Mouse (Mus musculus) urinary bladder, adult 2 months (tissue): ENCODE measurements at regions not wholly inside any gene's neighbourhood (a gene's known extent, or its start where the extent isn't known, plus 50 kb on each side); places are given as distances from the start of the nearest gene placed in this dataset.

Experiments
- DNase-seq: peaks from one replicate; pipeline ENCODE4 v3.0.0; 2022; ENCODE audit warnings: low spot score

DNA sequence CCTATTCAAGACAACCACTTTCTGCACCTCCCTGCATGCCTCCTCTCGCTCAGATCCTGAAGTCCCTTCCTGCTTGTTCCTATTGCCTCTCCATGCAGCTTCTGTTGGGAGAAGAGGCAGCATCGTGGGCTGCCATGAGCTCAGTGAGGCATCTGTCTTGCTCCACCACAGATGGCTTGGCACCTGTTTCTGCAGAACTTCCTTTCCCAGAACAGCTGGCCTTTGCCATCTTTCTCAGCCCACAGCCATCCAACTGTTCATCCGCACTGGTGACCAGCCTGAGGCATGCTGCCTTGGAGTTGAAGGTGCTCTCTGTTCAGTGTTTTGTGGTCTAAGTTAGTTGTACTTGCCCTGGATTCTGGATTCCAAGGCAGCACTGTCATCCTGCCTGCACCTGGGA, 312.5 kb downstream of the Cmpk2 start:
- DNase-seq = no peak

DNA sequence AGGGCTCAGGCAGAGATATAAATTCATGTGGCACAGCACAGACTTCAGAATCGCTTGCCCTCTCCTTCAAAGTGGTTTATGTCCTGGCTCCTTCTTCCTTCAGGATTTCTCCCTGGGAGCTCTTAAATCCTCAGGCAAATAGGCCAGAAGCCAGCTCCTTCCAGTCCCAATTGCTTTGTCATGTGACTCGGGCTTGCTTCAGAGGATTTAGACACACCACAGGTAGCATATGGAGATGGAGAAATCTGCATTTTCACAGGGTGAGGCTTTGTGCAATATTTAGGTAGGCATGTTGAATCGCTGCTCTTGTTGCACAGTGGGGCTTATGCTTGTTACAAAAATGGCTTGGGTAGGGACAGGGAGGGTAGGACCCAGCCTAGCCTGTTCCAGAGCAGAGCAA, 309.8 kb downstream of the Cmpk2 start:
- DNase-seq = no peak

DNA sequence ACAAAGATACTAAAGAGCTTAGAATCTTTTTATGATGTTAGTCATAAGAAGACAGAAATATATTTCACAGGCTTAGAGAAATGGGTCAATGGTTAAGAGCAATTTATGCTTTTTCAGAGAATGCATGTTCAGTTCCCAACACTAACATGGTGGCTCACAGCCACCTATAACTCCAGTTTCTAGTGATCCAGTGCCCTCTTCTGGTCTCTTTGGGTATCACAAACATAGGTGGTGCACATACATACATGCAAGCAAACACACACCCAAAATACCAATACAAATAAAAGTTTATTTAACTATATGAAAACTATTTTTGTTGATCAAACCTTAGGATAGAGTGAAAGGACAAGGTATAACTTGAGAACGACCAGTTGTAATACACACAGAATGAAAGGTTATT, 308.0 kb downstream of the Cmpk2 start:
- DNase-seq = no peak

DNA sequence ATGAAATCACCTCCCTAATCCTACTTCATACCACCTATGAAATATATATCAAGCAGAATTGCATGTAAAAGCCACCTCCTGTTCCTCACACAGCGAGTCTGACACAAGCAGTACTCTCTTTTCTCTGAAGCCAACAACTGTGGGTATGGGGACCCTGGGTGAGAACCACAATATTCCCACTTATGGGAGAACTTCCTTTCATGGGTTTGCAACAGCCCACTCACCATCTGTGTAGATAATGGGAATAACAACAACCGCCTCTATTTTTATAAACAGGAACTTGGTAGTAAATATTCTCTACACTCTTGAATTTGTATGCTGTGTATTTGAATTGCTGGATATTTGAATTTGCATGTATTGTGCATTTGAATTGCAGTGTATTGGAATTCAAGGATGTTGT, 305.0 kb downstream of the Cmpk2 start:
- no peak for DNase-seq

DNA sequence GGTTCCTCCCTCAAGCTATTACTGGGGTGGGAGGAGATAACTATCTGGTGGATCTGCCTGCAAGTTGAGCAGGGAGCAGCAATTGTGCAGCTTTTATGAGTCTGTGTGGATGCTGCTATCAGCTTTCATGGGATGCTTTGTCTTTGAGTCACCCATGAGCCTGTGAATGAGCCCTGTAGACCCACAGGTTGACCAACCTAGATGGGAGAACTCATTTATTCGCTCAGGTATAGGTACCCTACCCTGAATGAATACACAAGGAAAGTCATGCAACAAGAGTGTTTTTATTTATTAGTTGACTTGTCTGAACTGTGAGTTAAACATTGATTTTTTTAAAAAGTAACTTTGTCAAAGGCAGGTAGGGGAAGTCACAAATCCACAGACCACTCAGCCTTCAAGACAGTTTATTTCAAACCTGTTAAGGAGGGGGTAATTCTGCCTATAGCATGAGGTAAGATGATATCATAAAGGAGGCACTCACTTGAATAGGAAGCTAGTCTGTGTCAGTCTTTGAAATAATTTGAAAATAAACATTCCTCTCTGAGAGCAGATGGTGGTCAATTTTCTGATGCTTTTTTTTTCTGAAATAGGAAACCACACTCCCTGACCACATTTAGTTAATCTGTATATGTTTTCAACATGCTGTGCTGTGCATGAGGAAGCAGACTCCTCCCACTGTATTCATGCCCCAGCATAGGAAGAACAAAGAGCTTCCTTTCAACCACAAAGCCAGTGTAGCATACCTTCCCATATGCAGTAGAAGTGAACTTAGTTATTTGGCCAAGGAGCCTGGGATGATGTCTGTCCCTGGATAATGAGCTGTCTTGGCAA, 302.0 kb downstream of the Cmpk2 start:
- no peak for DNase-seq

DNA sequence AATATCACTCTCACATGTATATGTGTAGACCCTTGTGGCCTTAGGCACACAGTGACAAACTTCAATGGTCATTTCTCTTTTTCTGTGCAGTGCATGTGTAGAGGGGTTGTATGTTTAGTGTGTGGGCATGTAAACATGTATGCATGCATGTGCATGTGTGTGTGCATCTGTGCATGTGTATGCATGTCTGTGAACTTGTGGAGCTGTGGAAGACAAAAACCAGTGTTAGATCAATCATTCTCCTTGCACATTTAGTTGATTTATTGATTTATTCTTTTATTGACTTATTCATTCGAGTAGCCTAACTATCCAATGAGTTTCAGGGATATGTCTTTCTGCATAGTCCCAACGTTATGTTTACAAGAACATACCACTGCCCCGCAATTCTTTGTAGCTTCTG, 298.5 kb downstream of the Cmpk2 start:
- no peak for DNase-seq

DNA sequence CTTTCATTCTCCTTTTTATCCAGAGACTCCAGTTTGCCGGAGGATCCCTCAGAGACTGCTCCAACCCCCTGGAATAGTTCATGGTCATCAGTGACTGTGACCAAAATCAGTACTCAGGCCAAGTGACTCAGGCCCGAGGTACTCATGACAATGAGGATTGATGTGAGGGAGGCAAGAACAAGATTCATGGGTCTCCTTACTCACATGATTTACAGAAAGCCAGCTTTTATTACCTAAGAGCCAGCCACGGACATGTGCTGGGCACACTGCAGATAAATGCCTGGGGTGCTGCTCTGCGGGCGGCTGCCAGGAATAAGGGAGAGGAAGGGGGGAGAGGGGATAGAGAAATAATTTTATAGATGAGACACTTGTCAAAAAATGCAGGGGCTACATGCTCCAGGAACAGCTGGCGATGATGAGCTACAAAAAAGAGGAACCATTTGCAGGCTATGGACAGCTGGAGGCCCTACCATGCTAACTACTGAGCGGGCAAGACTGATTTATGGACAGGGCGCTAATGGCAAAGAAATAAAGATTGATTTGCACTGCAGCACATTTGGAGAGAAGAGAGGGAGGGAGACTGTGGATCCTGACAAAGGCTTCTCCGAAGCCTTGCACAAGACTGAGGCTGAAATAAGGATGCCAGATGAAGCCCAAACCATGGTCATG, 289.8 kb downstream of the Cmpk2 start:
- no peak for DNase-seq

DNA sequence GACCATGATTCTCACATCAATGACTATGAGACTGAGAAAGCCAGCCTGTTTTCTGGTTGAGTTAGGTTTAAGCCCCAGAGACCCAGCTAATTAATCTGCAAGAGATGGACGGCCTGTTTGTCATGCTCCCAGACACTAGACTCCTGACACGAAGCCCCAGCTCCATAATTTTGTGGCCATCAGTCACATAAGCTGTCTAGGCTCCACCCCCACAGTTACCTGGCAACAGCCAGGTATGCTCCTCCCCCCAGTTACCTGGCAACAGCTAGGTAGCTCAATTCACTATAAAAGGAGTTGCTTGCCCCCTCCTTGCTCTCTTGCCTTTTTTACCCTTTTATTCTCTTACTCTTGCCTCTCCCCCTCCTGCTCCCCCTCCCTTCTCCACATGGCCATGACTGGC, 287.3 kb downstream of the Cmpk2 start:
- no peak for DNase-seq

DNA sequence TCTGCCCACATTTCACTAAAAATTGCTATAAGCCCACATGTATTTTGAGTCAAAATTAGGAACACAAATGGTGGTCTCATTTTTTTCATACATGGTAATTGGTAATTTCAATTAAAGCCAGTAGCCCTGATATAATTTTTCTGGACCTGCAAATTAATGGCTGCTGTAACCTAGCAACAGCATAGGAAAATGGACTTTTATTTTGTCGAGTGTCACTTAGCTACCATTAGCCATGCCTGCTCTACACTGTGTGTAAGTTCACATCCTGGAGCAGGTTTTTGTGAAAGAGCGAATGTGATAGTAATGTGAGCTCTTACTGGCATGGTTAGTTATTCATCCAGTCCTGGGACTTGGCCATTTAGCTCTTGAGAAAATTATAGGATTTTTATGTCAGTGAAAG, 285.6 kb downstream of the Cmpk2 start:
- DNase-seq = no peak

DNA sequence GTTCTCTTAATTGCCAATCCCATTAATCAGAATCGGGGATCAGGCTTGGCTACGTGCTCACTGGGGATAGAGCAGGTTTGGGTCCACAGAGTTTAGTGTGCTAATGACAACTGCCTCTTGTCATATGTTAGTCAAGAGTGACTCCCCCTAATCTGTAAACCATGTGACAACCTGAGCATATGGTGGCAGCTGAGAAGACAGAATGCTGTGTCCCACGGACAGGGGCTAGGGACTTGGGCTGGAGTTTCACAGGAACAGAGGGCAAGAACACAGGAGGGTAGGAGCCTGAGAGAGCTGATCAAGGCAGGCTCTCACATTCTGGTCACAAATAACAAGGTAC, 265.5 kb downstream of the Cmpk2 start:
- DNase-seq = no peak

DNA sequence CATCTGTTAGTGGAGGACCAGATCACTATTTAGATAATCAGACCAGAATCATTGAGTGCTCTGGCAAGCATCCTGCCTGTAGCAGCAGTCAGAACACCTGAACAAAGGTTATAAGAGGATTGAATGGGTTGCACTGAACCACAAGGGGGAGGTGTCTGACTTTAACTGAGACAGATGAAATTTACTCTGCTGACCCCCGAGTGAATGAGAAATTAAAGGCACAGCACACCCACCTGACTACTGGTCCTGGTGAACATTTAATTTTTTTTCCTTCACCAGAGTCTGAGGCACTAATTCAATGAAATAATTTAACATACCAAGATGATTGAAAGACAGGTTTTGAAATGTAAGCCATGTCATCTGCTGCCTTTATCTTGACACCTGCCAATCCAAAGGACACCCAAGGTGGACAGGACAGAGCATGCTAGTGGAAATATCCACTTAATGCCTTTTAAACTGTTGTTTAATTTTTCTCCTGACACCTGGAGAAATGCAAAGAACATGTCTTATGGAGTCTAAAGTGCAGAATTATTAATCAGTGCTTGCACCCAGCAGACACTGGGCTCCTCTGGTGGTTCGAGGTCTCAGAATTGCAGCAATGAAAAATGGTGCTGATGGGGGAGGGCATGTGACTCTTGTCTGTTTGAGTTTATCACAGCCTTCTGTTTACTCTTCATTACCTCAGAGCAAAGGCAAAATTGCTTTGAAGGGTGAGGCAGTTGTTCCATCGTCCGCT, 265.0 kb downstream of the Cmpk2 start:
- no peak for DNase-seq

DNA sequence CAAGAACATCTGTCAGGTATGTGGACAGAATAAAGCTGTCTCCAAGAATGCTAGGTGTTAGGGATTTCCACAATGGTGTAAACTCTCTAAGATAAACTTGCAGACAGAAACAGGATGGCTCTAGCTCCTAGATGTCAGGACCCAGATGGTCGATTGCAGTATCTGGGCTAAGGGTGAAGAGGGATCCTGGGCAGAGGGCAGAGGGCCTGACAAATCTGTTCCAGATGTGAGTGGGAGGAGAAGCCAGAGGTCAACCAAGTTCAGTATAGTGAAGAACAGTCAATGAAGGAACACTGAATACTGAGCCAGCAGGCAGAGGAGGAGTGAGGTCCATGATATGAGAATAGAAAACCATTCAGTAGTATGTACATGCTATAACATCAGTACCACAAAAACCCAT, 254.4 kb downstream of the Cmpk2 start:
- no peak for DNase-seq

DNA sequence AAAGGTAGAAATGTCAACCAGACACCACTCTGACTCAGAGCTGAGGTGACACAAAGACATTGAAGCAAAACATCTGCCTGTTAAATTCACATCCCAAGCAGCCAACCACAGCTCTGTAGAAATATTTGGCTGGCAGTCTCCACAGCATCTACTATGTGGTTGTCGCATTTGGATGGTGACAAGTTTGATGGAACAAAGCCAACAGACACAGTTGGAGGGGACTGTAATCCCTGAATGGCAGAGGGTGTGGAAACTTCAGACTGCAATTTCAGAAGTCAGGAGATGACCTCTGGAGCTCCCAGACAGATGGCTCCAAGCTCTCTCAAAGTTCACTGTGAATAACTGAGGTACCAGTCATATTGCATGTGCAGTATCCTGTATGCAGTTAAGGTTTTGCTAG, 229.8 kb downstream of the Cmpk2 start:
- DNase-seq = no peak

DNA sequence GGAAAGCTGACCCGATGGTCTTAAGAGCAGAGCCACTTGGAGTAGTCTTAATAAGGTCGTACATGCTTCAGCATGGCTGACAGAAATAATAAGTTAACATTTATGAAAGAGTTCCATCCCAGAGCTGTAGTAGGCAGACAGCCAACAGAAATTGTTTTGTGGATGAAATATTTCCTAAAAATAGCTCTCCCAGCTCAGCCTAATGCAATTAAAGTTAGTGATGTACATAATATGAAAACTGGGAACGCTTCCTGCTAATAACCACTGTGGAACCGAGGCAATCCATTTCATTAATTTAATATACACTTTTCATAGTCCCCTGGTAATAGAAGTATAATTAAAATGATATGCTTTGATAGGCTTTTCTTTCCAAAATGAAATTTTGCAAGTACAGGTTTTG, 219.0 kb downstream of the Cmpk2 start:
- no peak for DNase-seq

DNA sequence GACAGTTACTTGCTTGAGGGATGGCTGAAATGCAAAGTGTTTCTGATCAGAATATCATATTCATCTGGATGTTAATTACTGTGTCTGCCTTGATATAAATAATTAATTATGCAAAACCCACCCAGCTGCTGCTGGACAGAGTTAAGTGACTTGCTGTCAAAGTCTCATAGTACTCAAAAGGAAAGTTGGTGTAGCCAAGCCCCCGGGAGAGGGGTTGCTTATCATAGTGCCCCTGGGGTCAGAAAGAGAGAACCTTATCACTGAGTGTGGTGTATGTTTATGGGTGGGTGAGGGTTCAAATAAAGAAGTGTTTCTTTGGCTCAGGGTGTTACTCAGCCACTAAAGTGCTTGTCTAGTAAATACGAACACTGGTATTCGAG, 211.6 kb downstream of the Cmpk2 start:
- DNase-seq = no peak

DNA sequence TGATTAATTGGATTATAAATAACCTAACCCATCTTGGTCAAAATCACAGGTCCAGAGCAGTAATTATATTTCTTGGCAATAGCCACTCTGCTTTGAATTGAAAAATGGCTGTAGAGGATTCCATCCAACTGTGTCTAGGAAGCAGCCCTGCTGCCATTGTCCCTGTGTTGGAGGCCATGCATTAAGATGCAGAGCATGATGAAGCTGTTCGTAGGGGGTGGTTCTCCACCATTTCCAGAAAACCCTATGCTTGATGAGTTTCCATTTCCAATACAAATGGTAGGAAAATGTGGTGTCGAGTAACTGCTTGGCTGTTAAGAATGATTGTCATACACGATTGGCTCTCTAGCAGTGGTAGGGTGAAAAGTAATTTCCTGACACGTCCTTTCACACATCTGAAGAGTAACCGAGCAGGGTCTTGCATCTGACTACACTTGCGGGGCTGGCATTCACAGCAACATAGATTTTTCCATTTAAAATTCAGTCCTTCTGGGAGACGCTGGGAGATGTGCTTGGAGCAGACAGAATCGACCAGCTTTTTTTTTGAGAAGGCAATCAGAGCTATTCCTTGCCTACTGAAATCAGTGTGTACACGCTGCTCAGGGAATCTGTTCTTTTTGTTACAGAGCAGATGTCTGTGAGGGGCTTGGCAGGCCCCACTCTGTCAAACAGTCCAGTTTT, 211.0 kb downstream of the Cmpk2 start:
- no peak for DNase-seq

DNA sequence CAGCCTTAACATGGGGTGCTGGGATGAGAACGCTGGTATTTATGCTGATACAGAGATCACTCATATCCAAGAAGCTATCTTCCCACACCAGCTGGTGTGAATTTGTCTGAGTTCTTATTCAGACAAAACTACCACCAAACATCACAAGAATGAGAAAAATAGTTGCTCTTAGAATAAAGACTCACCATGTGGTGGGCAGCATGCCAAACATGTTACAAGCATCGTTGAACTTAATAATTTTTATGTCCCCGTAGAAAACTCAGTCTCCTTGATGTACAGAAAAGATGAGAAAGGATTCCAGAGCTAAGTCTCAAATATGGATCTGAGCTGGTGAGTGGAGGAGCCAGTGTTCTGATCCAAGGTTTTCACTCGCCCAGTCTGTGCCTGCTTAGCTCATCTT, 196.5 kb downstream of the Cmpk2 start:
- no peak for DNase-seq

DNA sequence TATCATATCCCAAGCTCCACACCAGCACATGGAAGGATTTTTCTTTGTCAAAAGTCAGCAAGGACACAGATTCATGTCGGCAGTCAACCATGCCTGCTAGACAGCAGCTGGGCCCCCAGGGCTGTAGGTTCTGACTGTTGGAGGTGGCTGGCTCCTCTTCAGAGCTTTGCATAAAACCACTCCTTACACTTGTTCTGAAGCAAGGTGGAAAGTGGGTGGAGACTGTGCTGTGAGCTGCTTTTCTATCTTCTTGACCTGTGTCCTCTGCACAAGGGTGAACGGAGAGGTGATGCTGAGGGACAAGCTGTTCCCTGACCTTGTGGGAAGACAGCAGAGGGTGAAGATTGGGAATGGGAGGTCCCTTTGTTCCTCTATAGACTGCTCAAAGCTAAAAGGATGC, 185.2 kb downstream of the Cmpk2 start:
- DNase-seq = no peak

DNA sequence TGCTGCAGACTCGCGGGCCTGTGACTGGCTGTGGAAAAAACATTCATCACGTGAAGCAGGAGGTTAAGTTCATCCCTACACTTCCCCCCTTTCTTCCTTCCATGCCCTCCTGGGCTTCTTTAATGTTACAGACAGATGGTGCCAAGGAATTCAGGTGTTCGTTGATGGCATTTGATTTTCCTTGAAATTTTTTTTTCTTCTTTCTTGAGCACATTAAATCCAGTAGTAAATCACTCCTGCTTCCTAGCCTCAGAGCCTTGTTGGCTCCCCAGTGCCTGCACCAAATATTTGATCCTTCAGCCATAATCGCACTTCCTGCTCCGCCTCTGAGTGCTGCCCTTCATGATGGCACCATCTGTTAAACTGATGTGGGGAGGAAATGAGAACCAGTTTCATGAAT, 184.8 kb downstream of the Cmpk2 start:
- no peak for DNase-seq

DNA sequence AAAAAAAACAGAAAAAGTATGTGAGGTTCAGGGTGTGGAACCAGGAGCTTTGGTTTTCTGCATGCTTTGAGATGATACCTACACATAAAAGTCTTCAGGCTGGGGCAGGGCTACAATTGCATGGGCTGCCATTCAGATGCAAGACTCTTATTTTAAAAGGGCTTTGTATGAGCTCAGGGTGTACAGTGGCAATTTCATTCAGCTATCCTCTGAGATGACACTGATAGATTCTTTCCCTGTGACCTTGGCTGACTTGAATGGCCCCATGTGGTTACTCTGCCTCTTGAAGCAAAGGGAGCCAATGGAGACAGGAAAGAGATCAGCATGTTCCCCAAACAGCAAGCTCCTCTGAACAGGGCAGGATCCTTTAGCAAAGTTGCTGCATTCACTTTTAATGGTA, 177.1 kb downstream of the Cmpk2 start:
- DNase-seq = no peak

DNA sequence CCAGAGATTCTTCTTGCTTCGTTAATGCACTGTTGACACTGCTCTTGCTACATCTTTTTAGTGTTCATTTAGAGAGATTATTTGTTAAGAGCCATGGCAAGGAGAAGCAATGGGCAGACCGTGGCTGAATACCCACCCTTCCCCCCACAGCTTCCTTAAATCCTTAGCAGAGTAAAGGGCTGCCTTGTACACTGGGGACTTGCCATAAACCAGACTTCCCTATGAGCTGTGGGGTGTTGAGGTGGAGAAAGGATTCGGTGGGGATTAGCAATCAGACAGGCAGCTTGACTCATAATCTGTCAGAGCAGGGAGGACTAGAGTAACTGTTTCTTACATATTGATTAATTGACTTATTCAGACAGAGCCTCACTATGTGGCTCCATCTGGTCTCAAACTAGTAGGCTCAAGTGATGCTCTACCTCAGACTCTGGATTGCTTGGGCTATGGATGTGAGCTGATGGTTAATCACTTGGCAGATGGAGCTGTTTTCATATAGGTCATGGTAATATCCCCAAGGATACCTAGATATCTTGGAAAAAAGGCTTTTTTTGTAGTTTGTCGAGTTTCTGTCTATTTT, 166.7 kb downstream of the Cmpk2 start:
- no peak for DNase-seq

DNA sequence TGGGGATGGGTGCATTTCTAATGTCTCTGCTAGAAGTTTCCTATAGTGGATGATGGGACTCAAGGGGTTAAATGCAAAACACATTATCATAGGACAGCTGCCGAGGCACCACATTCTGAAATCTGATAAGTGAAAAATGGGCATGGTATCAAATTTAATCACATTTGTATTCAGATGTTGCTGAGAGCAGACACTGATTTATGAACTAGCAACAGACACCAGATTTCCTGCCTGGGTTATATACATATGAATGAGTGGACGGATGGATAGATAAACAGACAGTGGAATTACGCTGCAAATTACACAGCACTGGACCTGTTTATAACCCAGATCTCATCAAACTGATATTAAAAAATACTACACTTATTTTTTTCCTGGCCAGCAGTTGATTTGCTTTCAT, 166.2 kb downstream of the Cmpk2 start:
- no peak for DNase-seq
